ENCODE assay signal across 23 mouse cellular contexts in genomic region chr15:99602206-99602820, GRCm38 (mm10). TPM values are rescaled to one million over a fixed set of nuclear protein-coding genes. Genes with fewer than 3 reads are reported as not detected.
A peak's percentile ranks its signal among the peaks of the same experiment; 100 is the strongest.
DNase-seq lines count a peak whose midpoint lies in the region; ATAC-seq and TF ChIP-seq lines count a peak whose summit lies in the region.
"Had no signal": no experiment of that assay in that cellular context is flagged by ENCODE, and none has a peak within 500 bp of the region (broad histone marks: within the 10 kb centered on the region; RNA-seq: fewer than 3 reads in every experiment).

No protein-coding gene starts in this region.

- DNase-seq in left cerebral cortex, adult 2 months (ENCODE audit: extremely low spot score in 1 of 2, low spot score in 2 of 2) = no peak
- DNase-seq in left cerebral cortex, postnatal 36 days (ENCODE audit: low spot score in 2 of 2) = no peak
- no peak for DNase-seq in ES-E14 (ENCODE audit: low read depth, low spot score)
- peak; percentile 61 for DNase-seq in cerebellum, adult 8-10 months
- no peak for DNase-seq in hindbrain, embryonic 14.5 days (ENCODE audit: low spot score)
- no peak for DNase-seq in adrenal gland, adult 8-10 months
- no peak for DNase-seq in right cerebral cortex, adult 18-20 months
- no peak for DNase-seq in spleen, adult 18-20 months
- DNase-seq: adrenal gland, postnatal 36 days; gastrocnemius, postnatal 25 days; heart, postnatal 36 days; kidney, adult 18-20 months; kidney, postnatal 14 days; lung, adult 2 months; right cerebral cortex, postnatal 25 days; thymus, adult 18-20 months had no signal

- intact Hi-C loops in left cerebral cortex, adult 2 months (cut with DNase I) = no loop called here
- intact Hi-C loops in left cerebral cortex, postnatal 36 days (cut with DNase I) = no loop called here

- 57% methylated on average over 17 of the region's 17 CpGs for WGBS in hindbrain, embryonic 14.5 days

- in situ Hi-C loops in ES-E14 (cut with MboI; ENCODE audit: low sequenced_read_pairs in 2 of 2, unreplicated experiment in 2 of 2) = no loop called here

- peak overlapping the region; percentile 59; the same call in 1 of the 2 replicates for H3K27ac ChIP-seq in left cerebral cortex, adult 2 months
- no peak overlapping the region for H3K27ac ChIP-seq in ES-E14 (ENCODE audit: insufficient read depth, low read depth, low read length, poor library complexity, severe bottlenecking)
- H3K27ac ChIP-seq in hindbrain, embryonic 14.5 days = peak overlapping the region; percentile 76
- H3K27ac ChIP-seq: macrophage had no signal

- no peaks in the 10 kb centered on the region for H3K9me3 ChIP-seq in ES-E14 (ENCODE audit: control insufficient read depth, insufficient read depth, low read depth, low read length)
- no peaks in the 10 kb centered on the region for H3K9me3 ChIP-seq in hindbrain, embryonic 14.5 days (ENCODE audit: control insufficient read depth, low read length)
- H3K9me3 ChIP-seq: heart, embryonic 12.5 days had no signal

- no peak overlapping the region for H3K9ac ChIP-seq in ES-E14 (ENCODE audit: insufficient read depth, low read depth, low read length, poor library complexity, severe bottlenecking)
- no peak overlapping the region for H3K9ac ChIP-seq in hindbrain, embryonic 14.5 days
- H3K9ac ChIP-seq: heart, embryonic 12.5 days had no signal

- peaks cover 1 to 22% of the 10 kb centered on the region in 2 experiments; a peak in 2 of 4 replicates for H3K4me1 ChIP-seq in ES-E14 (ENCODE audit: control insufficient read depth in 2 of 2, insufficient read depth in 2 of 2, low read length in 2 of 2, poor library complexity in 1 of 2)
- peaks cover 18% of the 10 kb centered on the region for H3K4me1 ChIP-seq in hindbrain, embryonic 14.5 days (replicated peaks; ENCODE audit: control insufficient read depth, insufficient read depth, low read length)

- TF ChIP-seq CTCF in left cerebral cortex, adult 2 months (IDR thresholded peaks at IDR 0.05) = no peak

- H3K36me3 ChIP-seq in ES-E14 (ENCODE audit: control insufficient read depth, insufficient read depth, low read length, poor library complexity, severe bottlenecking) = no peaks in the 10 kb centered on the region
- H3K36me3 ChIP-seq in hindbrain, embryonic 14.5 days (replicated peaks; ENCODE audit: control insufficient read depth, insufficient read depth) = no peaks in the 10 kb centered on the region
- H3K36me3 ChIP-seq: heart, embryonic 12.5 days had no signal

- H3K27me3 ChIP-seq in hindbrain, embryonic 14.5 days (ENCODE audit: control insufficient read depth, insufficient read depth, low read length) = no peaks in the 10 kb centered on the region

- H3K4me3 ChIP-seq in left cerebral cortex, adult 2 months = no peak overlapping the region
- peak overlapping the region; percentile 11 to 45; a peak in 2 of 4 replicates for H3K4me3 ChIP-seq in ES-E14 (ENCODE audit: insufficient read depth in 1 of 2, low read depth in 1 of 2, low read length in 2 of 2, poor library complexity in 1 of 2, severe bottlenecking in 1 of 2)
- H3K4me3 ChIP-seq in hindbrain, embryonic 14.5 days (replicated peaks; ENCODE audit: low read length) = no peak overlapping the region
- H3K4me3 ChIP-seq: heart, embryonic 12.5 days had no signal

- no peak for ATAC-seq in hindbrain, embryonic 14.5 days (ENCODE audit: low FRiP score)

- H3K4me2 ChIP-seq in hindbrain, embryonic 14.5 days (replicated peaks) = no peak overlapping the region; the same call in 1 of the 2 replicates
- H3K4me2 ChIP-seq: heart, embryonic 12.5 days had no signal

TF ChIP-seq in ES-E14, 5 proteins besides CTCF, POLR2A, EP300 and RAD21:
- no peak for TF ChIP-seq CHD2 (IDR thresholded peaks at IDR 0.05; ENCODE audit: low read depth, low read length)

RNA-seq across cellular contexts. Expression of gene Aqp6, which starts 1.1 kb away (rescaled TPM):
- total RNA-seq in left cerebral cortex, adult 2 months (2021) = under 1 TPM; 0.61 to 0.70 TPM
- under 1 TPM; 0.48 to 0.81 TPM for total RNA-seq in left cerebral cortex, postnatal 36 days (2021)
- 0.36 and 0.69 TPM in 2 replicates for total RNA-seq in ES-E14 (2012; rRNA removed)
- 0.77 and 1.2 TPM in 2 replicates for polyA plus RNA-seq in hindbrain, embryonic 14.5 days (2014; fragmentation: Nextera tagmentation; extraction: Ambion mirVana)
- not detected for total RNA-seq in adrenal gland, adult 8-10 months (2022)
- total RNA-seq: adrenal gland, postnatal 36 days; gastrocnemius, postnatal 25 days; heart, postnatal 36 days; liver, adult 2 months; MEL had no signal
- polyA plus RNA-seq: C2C12; embryonic facial prominence, embryonic 11.5 days; heart, embryonic 12.5 days; liver, adult 2 months; lung, adult 2 months; macrophage had no signal

RNA-seq across cellular contexts. Expression of gene Aqp5, which starts 11.7 kb away (rescaled TPM):
- total RNA-seq in left cerebral cortex, adult 2 months (2021) = under 1 TPM; 0.59 to 0.79 TPM
- under 1 TPM; 0.23 to 0.37 TPM for total RNA-seq in left cerebral cortex, postnatal 36 days (2021)
- 1.6 and 2.9 TPM in 2 replicates for total RNA-seq in ES-E14 (2012; rRNA removed)
- polyA plus RNA-seq in hindbrain, embryonic 14.5 days (2014; fragmentation: Nextera tagmentation; extraction: Ambion mirVana) = 0.42 and 1.4 TPM in 2 replicates
- 1 to 10 TPM in 1 of 4 experiments, under 1 TPM in 3; 0.43 to 2.1 (median 0.73) TPM for total RNA-seq in adrenal gland, adult 8-10 months (2022)
- total RNA-seq: gastrocnemius, postnatal 25 days; heart, postnatal 36 days; MEL had no signal
- polyA plus RNA-seq: embryonic facial prominence, embryonic 11.5 days; liver, adult 2 months; macrophage had no signal

RNA-seq across cellular contexts. Expression of gene Aqp2, which starts 23.5 kb away (rescaled TPM):
- under 1 TPM in 1 of 2 experiments, not detected in 1; 0.25 TPM for total RNA-seq in left cerebral cortex, adult 2 months (2021)
- not detected for total RNA-seq in left cerebral cortex, postnatal 36 days (2021)
- not detected in 2 replicates for total RNA-seq in ES-E14 (2012; rRNA removed)
- polyA plus RNA-seq in hindbrain, embryonic 14.5 days (2014; fragmentation: Nextera tagmentation; extraction: Ambion mirVana) = not detected in 2 replicates
- 1 to 10 TPM; 1.0 to 5.2 (median 1.9) TPM for total RNA-seq in adrenal gland, adult 8-10 months (2022)
- total RNA-seq: gastrocnemius, postnatal 25 days; heart, postnatal 36 days; left cerebral cortex, postnatal 10 days; liver, adult 2 months; MEL had no signal
- polyA plus RNA-seq: embryonic facial prominence, embryonic 11.5 days; heart, embryonic 12.5 days; liver, adult 2 months; macrophage had no signal

RNA-seq across cellular contexts. Expression of gene Racgap1, which starts 49.1 kb away (rescaled TPM):
- 10 to 100 TPM in 1 of 2 experiments, 1 to 10 TPM in 1; 8.0 to 10.6 TPM for total RNA-seq in left cerebral cortex, adult 2 months (2021)
- 10 to 100 TPM in 1 of 2 experiments, 1 to 10 TPM in 1; 8.3 to 10.1 TPM for total RNA-seq in left cerebral cortex, postnatal 36 days (2021)
- 109 and 127 TPM in 2 replicates for total RNA-seq in ES-E14 (2012; rRNA removed)
- polyA plus RNA-seq in hindbrain, embryonic 14.5 days (2014; fragmentation: Nextera tagmentation; extraction: Ambion mirVana) = 44.9 and 51.3 TPM in 2 replicates
- total RNA-seq in adrenal gland, adult 8-10 months (2022) = 1 to 10 TPM; 2.5 to 5.6 (median 4.8) TPM

Comparison
In these comparisons a context has a peak if more than half of its experiments do, and no peak if none do; other contexts are left out.
1. H3K4me3 ChIP-seq: peak in ES-E14 (2 of 2); none in left cerebral cortex, adult 2 months (single experiment) and hindbrain, embryonic 14.5 days (single experiment).